Mouse (Mus musculus): ENCODE measurements around the gene Ropn1l. TPM values are rescaled to one million over a fixed set of nuclear protein-coding genes. Genes with fewer than 3 reads are reported as not detected.

The Ropn1l gene
- polyA plus RNA-seq, 1 experiment from 2014 or later, result 3.2 TPM

GRCm38 (mm10) chr15:31407490-31407889 is 46.0 kb downstream of the Ropn1l start:
- no peaks in the 10 kb centered on the region for H3K27me3 ChIP-seq (ENCODE audit: control insufficient read depth, insufficient read depth, low read length)
- ATAC-seq (ENCODE audit: insufficient read depth, low FRiP score, low TSS enrichment) (no peak), DNase-seq (ENCODE audit: low spot score) (no peak)
- no peak overlapping the region for H3K27ac ChIP-seq (ENCODE audit: low read depth, low read length)
- H3K4me3 ChIP-seq (ENCODE audit: low read depth, low read length), result no peak overlapping the region
- H3K36me3 ChIP-seq (ENCODE audit: control insufficient read depth, insufficient read depth, low read length), result no peaks in the 10 kb centered on the region
- no peaks in the 10 kb centered on the region for H3K4me1 ChIP-seq (ENCODE audit: control insufficient read depth, insufficient read depth, low read length)
- 86% methylated on average over 4 of the region's 4 CpGs for WGBS
- H3K9ac ChIP-seq (ENCODE audit: low read length), result no peak overlapping the region
- H3K4me2 ChIP-seq (ENCODE audit: low read depth), result no peak overlapping the region
- H3K9me3 ChIP-seq (ENCODE audit: control insufficient read depth, low read length), result no peaks in the 10 kb centered on the region

GRCm38 (mm10) chr15:31406881-31407280 is 46.7 kb downstream of the Ropn1l start:
- no peaks in the 10 kb centered on the region for H3K4me1 ChIP-seq (ENCODE audit: control insufficient read depth, insufficient read depth, low read length)
- H3K36me3 ChIP-seq (ENCODE audit: control insufficient read depth, insufficient read depth, low read length), result no peaks in the 10 kb centered on the region
- no peak overlapping the region for H3K4me3 ChIP-seq (ENCODE audit: low read depth, low read length)
- no peaks in the 10 kb centered on the region for H3K27me3 ChIP-seq (ENCODE audit: control insufficient read depth, insufficient read depth, low read length)
- H3K27ac ChIP-seq (ENCODE audit: low read depth, low read length), result no peak overlapping the region
- H3K4me2 ChIP-seq (ENCODE audit: low read depth), result no peak overlapping the region
- ATAC-seq (ENCODE audit: insufficient read depth, low FRiP score, low TSS enrichment) (no peak), DNase-seq (ENCODE audit: low spot score) (no peak)
- H3K9me3 ChIP-seq (ENCODE audit: control insufficient read depth, low read length), result no peaks in the 10 kb centered on the region
- no peak overlapping the region for H3K9ac ChIP-seq (ENCODE audit: low read length)
- WGBS, result 87% methylated on average over 5 of the region's 5 CpGs

- DNase-seq (ENCODE audit: low spot score) (no peak), ATAC-seq (ENCODE audit: insufficient read depth, low FRiP score, low TSS enrichment) (no peak)
- 84% methylated on average over 8 of the region's 8 CpGs for whole genome bisulfite sequencing
- Histone ChIP-seq H3K36me3 (ENCODE audit: control insufficient read depth, insufficient read depth, low read length) (no peaks in the 10 kb centered on the region), H3K27ac (ENCODE audit: low read depth, low read length) (no peak overlapping the region), H3K4me1 (ENCODE audit: control insufficient read depth, insufficient read depth, low read length) (no peaks in the 10 kb centered on the region), H3K4me3 (ENCODE audit: low read depth, low read length) (no peak overlapping the region), H3K4me2 (ENCODE audit: low read depth) (no peak overlapping the region), H3K27me3 (ENCODE audit: control insufficient read depth, insufficient read depth, low read length) (no peaks in the 10 kb centered on the region), H3K9me3 (ENCODE audit: control insufficient read depth, low read length) (no peaks in the 10 kb centered on the region), H3K9ac (ENCODE audit: low read length) (no peak overlapping the region)
These were observed 49.2 kb downstream of the Ropn1l start for GRCm38 (mm10) chr15:31404346-31404745.

- no peaks in the 10 kb centered on the region for H3K27me3 ChIP-seq (ENCODE audit: control insufficient read depth, insufficient read depth, low read length)
- DNase-seq (ENCODE audit: low spot score) (no peak), ATAC-seq (ENCODE audit: insufficient read depth, low FRiP score, low TSS enrichment) (peak; percentile 16; the same call in 1 of the 2 replicates)
- H3K4me1 ChIP-seq (ENCODE audit: control insufficient read depth, insufficient read depth, low read length), result no peaks in the 10 kb centered on the region
- no peaks in the 10 kb centered on the region for H3K9me3 ChIP-seq (ENCODE audit: control insufficient read depth, low read length)
- WGBS, result 76% methylated on average over 12 of the region's 12 CpGs
- H3K27ac ChIP-seq (ENCODE audit: low read depth, low read length), result no peak overlapping the region
- no peak overlapping the region for H3K9ac ChIP-seq (ENCODE audit: low read length)
- no peak overlapping the region for H3K4me2 ChIP-seq (ENCODE audit: low read depth)
- H3K36me3 ChIP-seq (ENCODE audit: control insufficient read depth, insufficient read depth, low read length), result no peaks in the 10 kb centered on the region
- no peak overlapping the region for H3K4me3 ChIP-seq (ENCODE audit: low read depth, low read length)
These were observed 51.2 kb downstream of the Ropn1l start for GRCm38 (mm10) chr15:31402200-31402892.

GRCm38 (mm10) chr15:31400974-31401373 is 52.6 kb downstream of the Ropn1l start:
- Histone ChIP-seq H3K9ac (ENCODE audit: low read length) (no peak overlapping the region), H3K36me3 (ENCODE audit: control insufficient read depth, insufficient read depth, low read length) (no peaks in the 10 kb centered on the region), H3K4me2 (ENCODE audit: low read depth) (no peak overlapping the region), H3K27ac (ENCODE audit: low read depth, low read length) (no peak overlapping the region), H3K27me3 (ENCODE audit: control insufficient read depth, insufficient read depth, low read length) (no peaks in the 10 kb centered on the region), H3K9me3 (ENCODE audit: control insufficient read depth, low read length) (no peaks in the 10 kb centered on the region), H3K4me3 (ENCODE audit: low read depth, low read length) (no peak overlapping the region), H3K4me1 (ENCODE audit: control insufficient read depth, insufficient read depth, low read length) (no peaks in the 10 kb centered on the region)
- 28% methylated on average over 3 of the region's 3 CpGs for WGBS
- no peak for ATAC-seq (ENCODE audit: insufficient read depth, low FRiP score, low TSS enrichment)
- no peak for DNase-seq (ENCODE audit: low spot score)

GRCm38 (mm10) chr15:31398769-31399168 is 54.8 kb downstream of the Ropn1l start:
- H3K9me3 ChIP-seq (ENCODE audit: control insufficient read depth, low read length), result no peaks in the 10 kb centered on the region
- H3K4me1 ChIP-seq (ENCODE audit: control insufficient read depth, insufficient read depth, low read length), result no peaks in the 10 kb centered on the region
- 94% methylated on average over 13 of the region's 13 CpGs for WGBS
- H3K27ac ChIP-seq (ENCODE audit: low read depth, low read length), result no peak overlapping the region
- H3K36me3 ChIP-seq (ENCODE audit: control insufficient read depth, insufficient read depth, low read length), result no peaks in the 10 kb centered on the region
- DNase-seq (ENCODE audit: low spot score), result no peak
- no peaks in the 10 kb centered on the region for H3K27me3 ChIP-seq (ENCODE audit: control insufficient read depth, insufficient read depth, low read length)
- no peak overlapping the region for H3K4me3 ChIP-seq (ENCODE audit: low read depth, low read length)
- ATAC-seq (ENCODE audit: insufficient read depth, low FRiP score, low TSS enrichment), result no peak
- H3K4me2 ChIP-seq (ENCODE audit: low read depth), result no peak overlapping the region
- H3K9ac ChIP-seq (ENCODE audit: low read length), result no peak overlapping the region

GRCm38 (mm10) chr15:31397379-31397778 is 56.2 kb downstream of the Ropn1l start:
- Histone ChIP-seq H3K4me2 (ENCODE audit: low read depth) (no peak overlapping the region), H3K36me3 (ENCODE audit: control insufficient read depth, insufficient read depth, low read length) (no peaks in the 10 kb centered on the region), H3K9ac (ENCODE audit: low read length) (no peak overlapping the region), H3K27ac (ENCODE audit: low read depth, low read length) (no peak overlapping the region), H3K27me3 (ENCODE audit: control insufficient read depth, insufficient read depth, low read length) (no peaks in the 10 kb centered on the region), H3K9me3 (ENCODE audit: control insufficient read depth, low read length) (no peaks in the 10 kb centered on the region), H3K4me1 (ENCODE audit: control insufficient read depth, insufficient read depth, low read length) (no peaks in the 10 kb centered on the region), H3K4me3 (ENCODE audit: low read depth, low read length) (no peak overlapping the region)
- no peak for ATAC-seq (ENCODE audit: insufficient read depth, low FRiP score, low TSS enrichment)
- 85% methylated on average over 3 of the region's 3 CpGs for WGBS
- no peak for DNase-seq (ENCODE audit: low spot score)

GRCm38 (mm10) chr15:31396755-31397154 is 56.8 kb downstream of the Ropn1l start:
- no peak for ATAC-seq (ENCODE audit: insufficient read depth, low FRiP score, low TSS enrichment)
- Histone ChIP-seq H3K9me3 (ENCODE audit: control insufficient read depth, low read length) (no peaks in the 10 kb centered on the region), H3K4me2 (ENCODE audit: low read depth) (no peak overlapping the region), H3K27ac (ENCODE audit: low read depth, low read length) (no peak overlapping the region), H3K4me3 (ENCODE audit: low read depth, low read length) (no peak overlapping the region), H3K4me1 (ENCODE audit: control insufficient read depth, insufficient read depth, low read length) (no peaks in the 10 kb centered on the region), H3K27me3 (ENCODE audit: control insufficient read depth, insufficient read depth, low read length) (no peaks in the 10 kb centered on the region), H3K9ac (ENCODE audit: low read length) (no peak overlapping the region), H3K36me3 (ENCODE audit: control insufficient read depth, insufficient read depth, low read length) (no peaks in the 10 kb centered on the region)
- DNase-seq (ENCODE audit: low spot score), result no peak
- WGBS, result 72% methylated on average over 5 of the region's 5 CpGs

GRCm38 (mm10) chr15:31395986-31396385 is 57.6 kb downstream of the Ropn1l start:
- Histone ChIP-seq H3K27ac (ENCODE audit: low read depth, low read length) (no peak overlapping the region), H3K27me3 (ENCODE audit: control insufficient read depth, insufficient read depth, low read length) (no peaks in the 10 kb centered on the region), H3K9ac (ENCODE audit: low read length) (no peak overlapping the region), H3K4me2 (ENCODE audit: low read depth) (no peak overlapping the region), H3K36me3 (ENCODE audit: control insufficient read depth, insufficient read depth, low read length) (no peaks in the 10 kb centered on the region), H3K4me3 (ENCODE audit: low read depth, low read length) (no peak overlapping the region), H3K9me3 (ENCODE audit: control insufficient read depth, low read length) (no peaks in the 10 kb centered on the region), H3K4me1 (ENCODE audit: control insufficient read depth, insufficient read depth, low read length) (no peaks in the 10 kb centered on the region)
- DNase-seq (ENCODE audit: low spot score), result no peak
- WGBS, result 89% methylated on average over 4 of the region's 4 CpGs
- ATAC-seq (ENCODE audit: insufficient read depth, low FRiP score, low TSS enrichment), result no peak

Data from neural tube, embryonic 11.5 days (tissue).